Mouse (Mus musculus) adrenal gland, postnatal 4 days (tissue): ENCODE measurements around the gene Cipc. TPM values are rescaled to one million over a fixed set of nuclear protein-coding genes. Genes with fewer than 3 reads are reported as not detected.

ENCODE experiments used
- DNase-seq, 2 experiments: peaks; one replicate each; pipeline ENCODE4 v3.0.0; 2021 to 2022; ENCODE audit warnings: low spot score in 2 of 2, mixed read lengths in 2 of 2
- long read RNA-seq, 2 experiments: library from polyadenylated mRNA; stranded (forward); transcript quantifications; one replicate each; pipeline ENCODE4 v2.0.0; 2021
- total RNA-seq, 2 experiments: library from RNA; stranded (reverse); gene quantifications; 2 replicates each; pipeline ENCODE4 v1.2.3; 2021

Gene Cipc
- 10 to 100 TPM; 21.7 to 23.5 TPM for total RNA-seq
- long read RNA-seq, experiment 1, full-length matches to known transcripts: 3 of 6 reads
- long read RNA-seq, experiment 1, partial matches to known transcripts: 0 of 6 reads
- long read RNA-seq, experiment 1, other reads (novel, unspliced or antisense): 3 of 6 reads
- long read RNA-seq, experiment 2, full-length matches to known transcripts: 13 of 16 reads
- long read RNA-seq, experiment 2, partial matches to known transcripts: 1 of 16 reads
- long read RNA-seq, experiment 2, other reads (novel, unspliced or antisense): 2 of 16 reads

DNA sequence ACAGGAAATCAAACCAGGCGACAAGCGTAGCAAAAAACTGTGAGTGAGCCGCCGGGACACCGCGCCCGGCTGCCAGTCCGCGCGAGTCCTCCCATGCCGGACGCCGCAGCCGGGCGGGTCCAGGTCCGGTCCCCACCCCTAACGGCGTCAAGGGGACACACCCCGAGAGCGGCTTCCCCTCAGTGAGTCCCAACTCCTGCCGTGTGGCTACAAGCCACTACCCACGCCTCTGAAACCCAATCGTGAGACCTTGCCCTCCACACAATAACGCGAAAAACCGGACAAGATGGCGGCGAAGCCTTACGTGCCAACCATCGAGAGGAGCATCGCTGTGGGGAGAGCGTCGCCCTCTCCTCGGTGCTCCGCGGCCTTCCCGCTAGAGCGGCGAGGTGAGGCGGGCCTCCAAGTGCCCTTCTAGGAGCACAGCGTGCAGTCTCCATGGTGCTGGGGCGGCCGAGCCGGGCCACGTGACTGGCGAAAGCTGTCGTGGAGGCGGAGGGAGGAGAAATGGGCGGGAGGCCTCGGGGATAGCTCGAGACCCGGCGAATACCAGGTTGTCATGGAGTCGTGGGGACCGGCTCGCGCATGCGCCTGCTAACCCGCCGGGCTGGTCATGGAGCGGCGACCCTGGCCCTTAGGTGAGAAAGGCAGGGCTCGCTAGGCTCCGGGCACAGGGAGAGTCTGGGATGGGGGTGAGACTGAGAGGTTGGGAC lies at the start of gene Cipc:
TSS of gene Cipc (plus strand) at position 182 of the 713 bp plus-strand sequence.
- DNase-seq: peak; percentile 89 to 96

DNA sequence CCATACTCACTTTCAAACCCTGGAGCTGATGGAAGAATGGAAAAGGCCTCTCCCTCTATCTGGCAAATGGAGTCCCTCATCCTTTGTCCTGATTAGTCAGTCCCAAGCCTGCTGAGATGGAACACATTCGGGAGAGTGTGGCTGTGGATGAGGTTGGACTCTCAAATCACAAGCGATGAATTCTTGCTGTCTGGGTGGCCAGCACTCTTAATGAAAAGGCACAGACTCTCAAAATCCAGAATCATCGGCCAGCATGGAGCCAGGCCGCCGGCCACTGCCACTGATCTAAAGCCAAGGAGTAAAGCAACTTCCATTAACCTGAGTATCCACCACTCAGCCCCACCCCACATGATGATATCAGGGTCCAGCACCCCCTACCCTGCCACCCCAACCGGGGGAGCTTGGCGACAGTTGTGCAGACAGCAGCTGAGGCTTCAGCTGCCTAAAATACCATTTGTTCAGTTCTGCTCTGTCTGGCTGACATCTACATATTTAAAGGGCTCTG lies 49.0 kb upstream of the Cipc start:
- DNase-seq: no peak

DNA sequence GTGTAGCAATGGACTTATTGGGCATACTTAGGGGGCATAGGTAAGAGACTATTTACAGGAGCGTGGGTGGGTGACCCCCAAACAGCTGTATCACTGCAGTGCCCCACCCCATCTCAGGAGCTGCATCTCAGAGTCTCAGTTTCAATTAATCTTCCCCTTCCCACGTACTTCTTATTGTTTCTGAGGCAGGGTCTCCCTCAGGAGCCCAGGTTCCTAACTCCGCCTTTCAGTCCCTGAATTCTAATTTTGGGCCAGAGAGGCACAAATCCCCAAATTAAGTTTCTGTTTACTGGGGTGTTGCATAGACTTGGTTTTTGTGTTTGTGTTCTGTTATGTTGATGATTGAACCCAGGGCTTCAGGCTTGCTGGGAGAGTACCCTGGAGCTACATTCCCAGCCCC lies 48.4 kb upstream of the Cipc start:
- DNase-seq: no peak

DNA sequence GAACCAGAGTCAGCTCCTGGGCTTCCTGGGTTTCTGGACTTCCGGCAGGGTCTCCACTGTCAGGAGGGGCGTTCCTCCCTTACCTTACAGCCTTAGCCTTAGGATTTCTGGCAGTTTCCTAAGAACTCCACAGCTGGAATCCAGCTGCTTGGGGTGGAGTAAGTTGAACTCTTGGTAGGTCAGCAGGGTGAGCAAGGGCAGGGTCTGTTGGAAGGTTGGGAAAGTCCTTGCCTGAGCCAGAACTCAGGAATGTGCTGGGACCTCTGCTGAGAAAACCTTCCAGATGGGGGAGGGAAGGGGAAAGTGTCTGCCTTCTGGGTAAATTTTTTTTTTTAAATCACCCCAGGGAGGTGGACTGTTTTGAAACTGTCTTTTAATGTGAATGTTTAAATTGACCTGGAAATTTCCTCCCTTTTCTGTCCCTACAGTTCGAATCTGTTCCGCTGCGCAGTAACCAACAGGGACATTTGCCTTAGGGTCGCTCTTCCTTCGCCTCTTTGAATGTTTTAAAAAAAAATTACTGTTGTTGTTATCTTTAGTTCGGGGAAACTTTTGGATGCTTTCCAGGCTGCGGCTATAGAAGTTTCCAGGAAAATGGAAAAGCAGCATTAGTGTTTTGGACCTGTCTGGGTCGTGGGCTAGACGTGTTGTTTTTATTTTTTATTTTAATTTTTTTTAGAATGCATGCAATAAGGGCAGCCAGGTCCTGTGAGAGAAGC lies 47.2 kb upstream of the Cipc start:
- DNase-seq: no peak

DNA sequence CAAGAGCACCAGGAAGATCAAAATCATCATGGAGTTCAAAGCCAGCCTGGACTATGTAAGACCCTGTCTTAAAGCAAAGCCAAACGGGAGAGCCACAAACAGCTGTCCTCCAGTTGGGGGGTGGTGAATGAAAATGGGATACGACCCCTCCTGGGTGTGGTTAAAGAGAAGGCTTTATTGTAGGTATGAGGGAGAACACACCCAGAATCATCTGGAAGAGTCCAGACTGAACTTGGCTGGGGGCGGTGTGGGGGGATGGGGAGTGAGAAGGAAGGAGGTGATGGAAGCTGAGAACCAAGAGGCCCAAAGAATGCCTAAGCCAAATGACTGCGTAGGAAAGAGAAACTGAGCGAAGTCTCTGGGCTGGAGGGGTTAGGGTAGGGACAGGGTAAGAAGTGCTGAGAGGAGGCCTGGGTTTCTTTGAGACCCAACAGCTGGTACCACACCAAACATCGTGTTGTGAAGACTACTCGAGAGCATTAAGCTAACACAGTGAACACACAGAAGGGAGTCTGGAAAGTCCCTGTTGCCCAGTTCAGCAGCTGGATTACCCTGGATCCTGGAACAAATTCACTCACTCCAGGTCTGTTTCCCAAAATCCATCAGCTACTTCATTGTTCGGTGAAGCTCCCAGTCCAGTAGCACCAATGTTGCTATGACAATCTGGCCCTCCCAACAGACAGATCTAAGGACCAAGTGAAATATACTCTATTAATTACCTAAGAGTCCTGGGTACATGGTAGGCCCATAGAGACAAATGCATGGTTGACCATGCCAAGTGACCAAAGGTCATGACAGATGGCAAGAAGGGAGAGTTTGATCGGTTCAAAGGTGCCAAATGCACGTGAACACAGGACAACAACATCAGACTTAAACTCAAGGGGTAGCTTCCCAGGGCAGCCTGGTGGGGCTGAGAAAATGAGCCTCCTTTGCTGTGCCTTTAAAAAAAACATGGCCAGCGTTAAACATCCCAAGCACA lies 42.7 kb upstream of the Cipc start:
- no peak for DNase-seq

DNA sequence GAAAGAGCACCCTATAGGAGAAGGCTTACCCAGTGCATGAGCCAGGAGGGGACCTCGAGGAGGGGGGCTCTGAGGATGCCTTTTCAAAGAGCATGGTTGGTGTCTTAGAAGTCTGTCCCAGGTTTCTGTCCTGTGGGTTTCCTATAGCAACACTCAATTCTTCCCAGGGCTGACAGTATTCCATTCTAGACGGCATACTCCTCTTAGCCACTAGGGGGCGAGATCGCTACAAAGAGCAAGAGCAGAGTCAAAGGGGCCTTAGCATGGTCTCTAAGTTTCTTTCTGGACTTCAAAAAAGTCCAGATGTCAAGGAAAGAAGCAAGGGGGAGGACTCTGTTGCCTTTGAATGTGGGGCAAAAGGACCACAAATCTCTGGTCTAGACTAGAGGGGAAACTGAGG lies 41.6 kb upstream of the Cipc start:
- DNase-seq: peak in 1 of 2 experiments; percentile 36

DNA sequence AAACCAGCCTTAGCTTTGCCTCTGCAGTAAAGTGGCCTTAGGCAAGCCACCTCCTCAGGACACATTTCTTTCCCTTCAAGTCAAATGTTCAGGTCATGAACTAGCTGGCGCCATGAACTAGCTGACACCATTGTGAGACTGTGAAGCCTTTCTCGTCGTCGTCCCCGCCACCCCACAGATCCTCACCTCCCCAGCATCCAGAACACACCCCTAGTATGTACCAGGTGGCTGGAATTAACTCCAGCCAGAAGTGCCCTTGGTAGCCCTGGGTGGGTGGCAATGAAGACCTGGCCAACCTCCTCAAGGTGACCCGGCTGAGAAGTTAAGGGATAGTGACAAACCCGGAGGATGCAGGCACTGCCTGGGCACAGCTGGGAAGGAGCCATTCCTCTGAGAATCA lies 41.0 kb upstream of the Cipc start:
- no peak for DNase-seq

DNA sequence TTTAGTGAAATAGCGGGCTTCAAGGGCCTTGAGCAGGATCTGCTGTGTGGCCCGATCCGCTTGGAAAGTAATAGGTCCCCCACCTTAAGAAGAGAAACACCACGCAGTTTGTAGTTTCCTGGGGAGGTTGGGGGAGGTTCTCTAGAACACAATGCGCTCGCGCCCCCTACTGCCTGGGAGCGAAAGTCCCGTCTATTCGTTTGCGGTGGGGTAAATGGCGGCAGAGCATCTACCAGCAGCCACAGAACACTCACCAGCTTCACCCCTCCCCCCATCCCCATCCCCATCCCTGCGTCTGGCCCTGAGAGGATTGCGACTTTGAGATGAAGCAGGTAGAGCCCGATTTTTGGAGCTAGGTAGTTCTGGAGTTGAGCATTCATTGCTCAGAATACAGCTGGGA lies 40.4 kb upstream of the Cipc start:
- peak; percentile 69 to 80 for DNase-seq

DNA sequence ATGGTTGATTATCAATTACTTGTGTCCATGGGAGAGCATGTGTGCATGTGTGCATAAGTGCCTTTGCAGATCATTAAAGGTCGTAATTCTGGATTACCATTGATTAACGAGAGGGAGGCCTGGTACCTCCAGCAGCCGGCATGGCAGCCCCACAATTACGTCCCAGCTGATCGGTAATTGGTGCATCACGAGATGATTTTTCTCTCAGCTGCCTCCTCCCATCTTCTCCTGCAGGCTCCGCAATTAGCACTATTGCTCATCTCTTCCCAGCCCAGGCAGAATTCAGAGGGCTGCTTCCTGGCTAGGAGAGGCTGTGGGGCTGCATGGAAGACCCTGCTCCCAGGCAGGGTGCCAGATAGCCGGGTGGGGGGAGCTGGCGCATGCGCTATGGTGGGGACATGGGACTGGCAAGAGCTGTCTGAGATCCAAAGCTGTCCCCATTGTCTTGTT lies 35.3 kb upstream of the Cipc start:
- DNase-seq: no peak

DNA sequence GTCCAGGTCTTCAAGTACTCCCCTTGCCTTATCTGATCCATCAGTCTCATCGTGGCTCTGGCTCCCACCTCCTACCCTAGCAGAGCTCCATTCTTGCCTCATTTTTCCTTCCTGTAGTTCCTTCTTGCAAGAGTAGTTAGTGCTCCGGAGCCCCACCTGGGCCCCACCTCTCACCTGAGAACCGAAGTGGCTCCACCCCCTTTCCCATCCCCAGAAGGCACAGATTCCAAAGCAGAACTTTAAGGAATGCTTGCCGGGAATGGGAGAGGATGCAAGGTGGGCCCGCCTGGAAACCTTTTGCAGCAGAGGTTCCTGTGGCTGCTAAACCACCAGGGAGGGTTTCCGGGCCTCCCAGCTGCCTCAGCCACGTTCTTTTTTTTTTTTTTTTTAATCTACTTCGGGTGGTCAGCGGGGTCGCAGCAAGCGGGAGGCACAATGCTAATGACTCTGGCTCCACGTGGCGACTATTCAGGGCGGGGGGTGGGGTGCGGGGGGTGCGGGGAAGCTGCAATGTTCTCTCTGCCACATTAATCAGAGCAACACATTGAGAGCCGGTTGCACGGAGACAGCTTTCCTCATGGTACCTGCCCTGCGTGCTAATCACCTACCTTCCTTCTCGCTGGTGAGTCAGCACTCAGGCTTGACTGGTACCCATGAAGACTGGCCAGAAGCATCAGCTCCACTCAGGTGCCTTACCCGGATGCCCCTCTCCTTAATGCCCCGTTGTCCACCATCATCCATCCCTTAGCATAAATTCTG lies 34.3 kb upstream of the Cipc start:
- no peak for DNase-seq

DNA sequence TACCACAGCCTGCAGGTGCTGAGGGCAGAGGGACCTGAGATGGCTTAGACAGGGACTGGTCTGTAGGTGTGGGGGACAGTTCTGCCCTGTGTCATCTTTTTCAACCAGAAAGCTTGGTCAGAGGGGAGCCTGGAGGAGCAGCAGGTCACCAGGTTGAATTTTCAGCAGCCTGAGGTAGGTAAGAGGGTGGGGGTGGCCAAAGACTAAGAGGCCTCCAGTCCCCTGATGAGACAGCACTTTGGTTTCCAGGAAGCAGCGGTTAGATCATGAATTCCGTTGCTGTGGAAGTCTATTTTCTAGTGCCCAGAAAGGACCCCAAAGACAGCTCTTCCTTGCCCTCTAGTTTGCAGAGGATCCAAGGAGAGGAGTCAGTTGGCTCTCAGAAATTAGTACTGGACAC lies 32.5 kb upstream of the Cipc start:
- no peak for DNase-seq

DNA sequence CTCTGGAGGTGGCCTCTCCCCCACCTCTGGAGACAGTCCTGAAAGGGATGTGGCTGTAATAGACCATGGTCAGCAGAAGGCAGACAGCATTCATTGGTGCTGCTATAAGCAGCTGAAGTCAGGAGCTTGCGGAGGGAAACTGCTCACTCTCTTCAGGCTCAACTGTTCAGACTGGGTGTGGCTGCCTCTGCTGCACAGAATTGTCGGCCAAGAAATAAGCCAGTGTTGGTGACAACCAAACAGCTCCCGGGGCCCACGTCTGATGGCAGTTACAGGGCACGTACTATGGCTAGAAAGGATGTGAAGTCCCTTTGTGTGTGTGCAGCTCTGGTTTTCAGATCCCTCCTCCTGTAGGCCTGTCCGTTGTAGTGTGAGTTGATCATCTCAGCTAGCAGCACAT lies 32.1 kb upstream of the Cipc start:
- no peak for DNase-seq

DNA sequence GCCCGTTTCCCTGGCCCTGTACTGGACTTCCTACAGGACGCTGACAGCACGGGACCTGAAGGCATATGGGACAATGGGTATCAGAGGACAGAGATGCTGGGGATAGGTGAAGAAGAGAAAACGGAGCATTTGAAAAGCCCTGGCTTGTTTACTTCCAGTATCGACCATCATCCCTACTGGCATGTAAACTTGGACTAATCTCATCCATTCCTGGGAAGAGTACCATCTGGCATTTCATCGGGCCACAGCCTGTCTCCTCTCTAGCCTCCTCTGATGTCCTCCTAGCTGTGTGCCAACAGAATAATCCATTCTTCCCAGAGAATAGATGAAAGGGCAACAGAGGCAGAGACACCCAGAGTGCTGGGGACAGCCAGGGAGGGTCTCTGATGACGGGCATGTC lies 31.2 kb upstream of the Cipc start:
- DNase-seq: no peak

DNA sequence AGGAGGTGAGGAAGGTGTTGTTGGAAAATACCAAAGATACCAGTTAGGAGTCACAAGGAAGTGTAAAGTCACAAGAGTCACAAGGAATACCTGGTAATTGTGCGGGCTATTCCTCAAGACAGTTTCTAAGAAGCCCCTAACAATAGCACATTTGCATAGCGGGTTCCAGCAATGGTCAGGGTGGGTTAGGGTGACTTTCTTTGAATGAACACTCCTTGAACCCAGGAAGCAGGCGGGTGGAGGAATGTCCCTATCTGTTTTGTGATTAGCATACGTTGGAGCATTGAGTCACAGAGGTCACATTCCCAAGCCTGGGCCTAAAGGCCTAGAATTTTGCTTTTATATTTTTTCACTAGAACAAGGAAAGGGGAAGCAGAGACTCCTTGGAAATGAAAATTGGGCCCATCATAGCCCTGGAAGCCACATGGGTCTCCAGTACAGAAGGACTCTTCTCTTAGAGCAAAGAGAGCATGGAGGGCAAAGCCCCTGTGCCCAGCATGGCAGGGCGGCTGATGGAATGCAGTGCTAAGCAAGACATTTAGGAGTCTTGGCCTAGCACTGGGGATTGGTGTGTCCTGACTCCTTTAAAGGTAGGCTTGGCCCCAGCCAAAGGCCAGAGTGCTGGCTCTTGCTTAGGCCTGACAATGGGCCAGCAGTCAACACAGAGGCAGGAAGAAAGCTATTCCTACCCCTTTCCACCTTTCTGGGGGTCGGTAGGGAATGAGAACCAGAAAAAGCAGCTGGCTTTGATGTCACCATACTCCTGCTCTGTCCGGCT lies 29.9 kb upstream of the Cipc start:
- DNase-seq: no peak

DNA sequence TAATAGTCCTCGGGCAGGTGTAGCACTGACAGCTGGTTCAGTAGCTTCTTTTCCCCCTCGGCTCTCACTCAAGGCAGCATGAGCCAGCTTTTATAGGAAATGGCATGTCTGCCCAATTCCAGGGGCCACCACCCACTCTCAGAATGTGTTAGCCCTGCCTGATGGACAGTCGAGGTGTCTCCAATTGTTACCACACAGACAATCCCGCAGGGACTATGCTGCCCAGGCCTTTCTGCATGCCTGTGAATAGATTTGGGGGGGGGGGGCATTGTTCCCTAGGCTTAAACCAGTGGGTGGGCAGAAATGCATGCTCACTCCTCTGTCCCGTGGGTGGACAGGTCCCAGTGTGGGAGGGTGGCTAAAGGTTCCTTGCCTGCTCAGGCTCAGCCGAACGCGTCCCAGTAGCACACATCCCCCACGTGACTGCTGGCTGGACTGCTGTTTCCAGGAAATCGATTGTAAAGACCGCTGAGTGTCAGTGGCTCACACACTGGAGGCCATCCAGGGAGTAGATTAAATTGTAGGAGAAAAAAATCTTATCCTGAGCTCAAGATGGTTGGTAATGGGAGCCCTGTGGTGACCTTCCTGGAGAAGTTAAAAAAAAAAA lies 28.4 kb upstream of the Cipc start:
- DNase-seq: no peak

DNA sequence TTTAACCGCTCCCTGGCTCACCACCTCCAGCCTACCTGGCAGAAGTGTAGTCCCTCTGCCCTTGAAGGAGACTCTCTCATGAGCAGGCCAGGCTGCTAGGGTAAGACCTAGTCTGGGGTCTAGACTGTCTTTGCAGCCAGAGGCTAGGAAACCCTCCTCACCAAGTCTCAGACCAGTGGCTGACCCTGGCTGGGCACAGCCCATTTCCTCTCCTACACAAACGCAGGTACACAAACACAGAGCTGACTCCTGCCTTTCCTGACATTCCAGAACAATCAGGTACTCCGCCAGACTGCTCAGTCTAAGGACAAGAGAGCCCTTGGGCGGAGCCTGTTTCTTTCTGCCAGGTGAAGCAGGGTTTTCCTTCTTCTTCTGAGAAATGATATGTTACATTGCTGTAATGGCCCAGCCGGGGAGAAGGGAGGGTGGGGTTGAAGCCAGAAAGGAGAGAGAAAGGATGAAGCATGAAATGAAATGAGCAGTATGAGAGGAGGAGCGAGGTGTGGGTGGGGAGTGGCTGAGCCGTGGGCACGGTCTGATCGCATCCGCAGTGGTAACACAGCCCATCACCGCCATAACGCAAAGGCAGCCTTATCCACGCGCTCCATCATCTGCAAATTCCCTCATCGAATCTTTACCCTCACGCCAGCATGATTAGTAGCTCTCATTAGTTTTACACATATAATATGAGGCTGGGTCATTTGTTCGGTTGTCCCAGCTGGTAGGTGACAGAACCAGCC lies 27.7 kb upstream of the Cipc start:
- no peak for DNase-seq

DNA sequence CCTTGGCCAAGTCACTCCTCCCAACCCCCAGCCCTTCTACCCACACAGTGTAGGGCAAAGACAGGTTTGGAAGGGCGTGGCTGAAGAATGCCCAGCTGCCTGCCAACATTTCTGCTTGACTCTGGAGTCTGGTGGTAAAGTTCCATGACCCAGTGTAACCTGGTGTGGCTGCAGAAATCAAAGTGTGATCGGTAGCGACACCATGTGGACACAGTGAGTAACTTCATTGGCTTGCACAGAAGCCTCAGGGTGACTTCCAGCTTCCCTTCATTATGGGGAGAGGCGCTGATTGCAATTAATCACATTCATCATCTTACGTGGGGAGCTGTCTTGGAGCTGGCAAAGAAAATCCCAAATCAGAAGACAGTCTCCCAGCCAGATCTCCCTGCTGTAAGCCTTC lies 23.0 kb upstream of the Cipc start:
- DNase-seq: peak; percentile 32 to 60
